Mouse (Mus musculus) MEL (cell line): ENCODE results near the gene Tchp.

Source experiments
- BHLHE40 ChIP-seq: IDR thresholded peaks from 2 replicates; pipeline ENCODE4 v1.6.1; 2012; ENCODE audit warnings: low read depth, mild to moderate bottlenecking, inconsistent platforms, low read length, improper control_type of control experiment, borderline replicate concordance
- CTCF ChIP-seq, 3 experiments: IDR thresholded peaks in 2 of 3; conservative IDR thresholded peaks in 1 of 3; 2 replicates each; pipeline ENCODE4 v1.5.1; 2011 to 2012; ENCODE audit warnings: low read length in 3 of 3, low read depth in 2 of 3, mild to moderate bottlenecking in 2 of 3, improper control_type of control experiment in 1 of 3, inconsistent platforms in 1 of 3, mixed read lengths in 1 of 3, moderate library complexity in 1 of 3; ENCODE audit not compliant: control insufficient read depth in 1 of 3, insufficient read depth in 1 of 3, poor library complexity in 1 of 3, severe bottlenecking in 1 of 3
- EP300 ChIP-seq, 2 experiments: IDR thresholded peaks; 2 replicates each; pipeline ENCODE4 v1.6.1; 2011; ENCODE audit warnings: improper control_type of control experiment in 2 of 2, low read length in 2 of 2, low read depth in 1 of 2, mild to moderate bottlenecking in 1 of 2
- MAFK ChIP-seq: IDR thresholded peaks from 2 replicates; pipeline ENCODE4 v1.6.1; 2011; ENCODE audit warnings: low read depth, mild to moderate bottlenecking, low read length, improper control_type of control experiment, borderline replicate concordance
- MAX ChIP-seq: IDR thresholded peaks from 2 replicates; pipeline ENCODE4 v1.6.1; 2011; ENCODE audit warnings: low read length, improper control_type of control experiment
- MXI1 ChIP-seq: IDR thresholded peaks from 2 replicates; pipeline ENCODE4 v1.6.1; 2011; ENCODE audit warnings: mild to moderate bottlenecking, low read depth, low read length, improper control_type of control experiment
- POLR2A ChIP-seq, 2 experiments: IDR thresholded peaks; 2 replicates each; pipeline ENCODE4 v1.6.1; 2011 to 2012; ENCODE audit warnings: low read length in 2 of 2, mild to moderate bottlenecking in 2 of 2, control low read depth in 1 of 2, improper control_type of control experiment in 1 of 2, low read depth in 1 of 2, moderate library complexity in 1 of 2; ENCODE audit not compliant: control insufficient read depth in 1 of 2, insufficient read depth in 1 of 2, poor library complexity in 1 of 2
- POLR2AphosphoS2 ChIP-seq: IDR thresholded peaks from 2 replicates; pipeline ENCODE4 v1.6.1; 2011; ENCODE audit warnings: low read length, improper control_type of control experiment
- RCOR1 ChIP-seq: IDR thresholded peaks from 2 replicates; pipeline ENCODE4 v1.6.1; 2012; ENCODE audit warnings: low read depth, mild to moderate bottlenecking, inconsistent platforms, low read length, improper control_type of control experiment
- ZC3H11A ChIP-seq: IDR thresholded peaks from 2 replicates; pipeline ENCODE4 v1.6.1; 2012; ENCODE audit warnings: low read depth, mild to moderate bottlenecking, inconsistent platforms, low read length, improper control_type of control experiment
- ZMIZ1 ChIP-seq: IDR thresholded peaks from 2 replicates; pipeline ENCODE4 v1.6.1; 2012; ENCODE audit warnings: low read depth, mild to moderate bottlenecking, inconsistent platforms, low read length, improper control_type of control experiment, moderate library complexity

DNA sequence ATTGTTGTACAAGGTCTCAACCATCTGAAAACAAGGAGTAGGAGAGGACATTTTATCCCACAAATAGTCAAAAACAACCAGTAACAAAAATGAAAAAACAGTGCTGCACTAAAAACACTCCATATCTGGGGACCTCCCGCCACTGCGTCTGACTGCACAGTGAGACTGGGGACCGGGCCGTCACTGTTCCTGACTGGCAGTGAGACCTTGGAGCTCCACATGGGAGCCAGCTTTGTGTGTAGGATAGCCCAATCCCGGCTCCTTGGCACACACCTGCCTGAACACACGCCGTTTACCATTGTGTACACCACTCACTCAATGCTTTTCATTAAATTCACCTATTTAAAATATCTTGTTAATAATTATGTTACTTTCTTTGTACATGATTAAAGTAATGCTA, 59.6 kb downstream of the Tchp start:
- no peak for TF ChIP-seq EP300 (IDR thresholded peaks at IDR 0.05; ENCODE audit: low read depth in 1 of 2, low read length in 2 of 2)
- no peak for TF ChIP-seq CTCF (IDR thresholded peaks at IDR 0.05 in 2 of 3, conservative IDR thresholded peaks at IDR 0.05 in 1 of 3; ENCODE audit: control insufficient read depth in 1 of 3, insufficient read depth in 1 of 3, low read depth in 2 of 3, low read length in 3 of 3, poor library complexity in 1 of 3, severe bottlenecking in 1 of 3)
- no peak for TF ChIP-seq MAFK
- TF ChIP-seq POLR2A (IDR thresholded peaks at IDR 0.05; ENCODE audit: control insufficient read depth in 1 of 2, insufficient read depth in 1 of 2, low read depth in 1 of 2, low read length in 2 of 2, poor library complexity in 1 of 2), result no peak
- TF ChIP-seq ZC3H11A, result no peak
- no peak for TF ChIP-seq MAX
- TF ChIP-seq RCOR1, result no peak
- TF ChIP-seq MXI1, result no peak
- TF ChIP-seq POLR2AphosphoS2, result no peak
- no peak for TF ChIP-seq ZMIZ1
- TF ChIP-seq BHLHE40, result no peak
